Mouse (Mus musculus): ENCODE measurements around the gene Map1b. TPM values are rescaled to one million over a fixed set of nuclear protein-coding genes. Genes with fewer than 3 reads are reported as not detected.

The Map1b gene
- under 1 TPM; 0.09 to 0.35 TPM for total RNA-seq (2023)

DNA sequence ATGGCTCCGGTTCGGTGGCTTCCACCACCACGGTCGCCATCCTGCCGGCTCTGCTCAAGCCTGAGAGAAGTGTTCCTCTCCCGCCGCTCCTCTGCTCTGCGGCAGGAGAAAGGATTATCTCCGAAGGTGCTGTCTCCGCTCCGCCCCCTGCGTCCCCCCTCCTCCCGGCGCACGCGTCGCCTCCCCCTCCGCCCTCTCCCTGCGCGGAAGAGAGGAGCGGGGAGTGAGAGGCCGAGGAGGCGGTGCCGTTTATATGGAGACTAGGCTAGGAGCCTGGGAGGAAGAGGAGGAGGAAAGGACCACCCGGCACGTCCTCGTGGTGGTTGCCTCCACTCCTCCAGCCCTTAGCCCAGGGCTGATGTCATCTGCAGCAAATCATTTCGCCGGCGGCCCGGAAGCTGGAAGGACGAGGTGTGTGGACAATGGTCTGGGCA, at the start of gene Map1b:
Gene Map1b (minus strand): TSS at position 93 of the 434 bp plus-strand sequence.

Other genes starting within 250 kb of the Map1b start
- 10 to 100 TPM; 17.9 to 19.4 TPM for gene Ptcd2, start 171.8 kb downstream of the Map1b start, total RNA-seq (2023)
- 1 to 10 TPM; 8.4 to 9.1 TPM for gene Mrps27, start 171.8 kb downstream of the Map1b start, total RNA-seq (2023)